Mouse (Mus musculus) cortical plate, adult 2 months (tissue): Measurements from ENCODE around the gene Ipo7.

Experiments
- CTCF ChIP-seq: fragments of 200-500 bp; IDR thresholded peaks from 2 replicates; pipeline ENCODE4 v1.5.1; 2011; ENCODE audit warnings: mild to moderate bottlenecking, control low read depth, low read length; ENCODE audit not compliant: insufficient read depth; ENCODE audit errors: extremely low read depth
- POLR2A ChIP-seq: fragments of 200-500 bp; IDR thresholded peaks from 2 replicates; pipeline ENCODE4 v1.6.1; 2011; ENCODE audit warnings: mild to moderate bottlenecking, low read length, control low read depth; ENCODE audit not compliant: insufficient read depth; ENCODE audit errors: extremely low read depth

- no peak for TF ChIP-seq POLR2A
- TF ChIP-seq CTCF: no peak
These were observed 9.6 kb upstream of the Ipo7 start for GRCm38 (mm10) chr7:110008513-110008912.
